Mouse (Mus musculus): Measurements from ENCODE around the gene Srpk3. TPM values are rescaled to one million over a fixed set of nuclear protein-coding genes. Genes with fewer than 3 reads are reported as not detected.

Srpk3 gene
- total RNA-seq, 2 experiments from 2014 or later: 66.3 to 93.3 TPM

GRCm38 (mm10) chrX:73793505-73793904 lies 19.3 kb downstream of the Srpk3 start:
- intact Hi-C loops (cut with DNase I; ENCODE audit: low total_unique reads): no loop called here
- DNase-seq: no peak

DNA sequence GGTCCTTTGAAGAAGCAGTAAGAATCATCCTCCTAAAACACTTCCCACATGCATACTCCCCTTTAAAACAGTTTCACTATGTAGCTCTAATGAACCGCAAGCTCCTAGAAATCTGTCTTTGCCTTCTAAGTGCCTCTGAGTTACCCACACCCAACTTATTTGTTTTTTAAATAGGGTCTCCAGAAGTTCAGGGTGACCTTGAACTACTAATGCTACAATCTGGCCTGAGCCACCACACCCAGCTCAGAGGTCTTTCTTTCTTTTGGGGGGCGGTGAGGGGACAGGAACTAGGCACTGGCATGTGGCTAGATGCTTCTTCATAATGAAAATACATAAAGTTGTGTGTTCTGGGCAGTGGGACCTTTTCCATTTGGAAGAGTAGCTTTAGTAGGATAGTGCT lies 23.3 kb downstream of the Srpk3 start:
- no peak for DNase-seq
- intact Hi-C loops (cut with DNase I; ENCODE audit: low total_unique reads): loop anchor here (5.0 kb wide), 2 partner anchors 100 to 150 kb away; partner anchors contain the start of gene L1cam

- DNase-seq: peak; percentile 78
- intact Hi-C loops (cut with DNase I; ENCODE audit: low total_unique reads): loop anchor here (5.0 kb wide), 2 partner anchors 99 to 149 kb away; partner anchors contain the start of gene L1cam
Measured at GRCm38 (mm10) chrX:73798502-73798901, 24.3 kb downstream of the Srpk3 start.

DNA sequence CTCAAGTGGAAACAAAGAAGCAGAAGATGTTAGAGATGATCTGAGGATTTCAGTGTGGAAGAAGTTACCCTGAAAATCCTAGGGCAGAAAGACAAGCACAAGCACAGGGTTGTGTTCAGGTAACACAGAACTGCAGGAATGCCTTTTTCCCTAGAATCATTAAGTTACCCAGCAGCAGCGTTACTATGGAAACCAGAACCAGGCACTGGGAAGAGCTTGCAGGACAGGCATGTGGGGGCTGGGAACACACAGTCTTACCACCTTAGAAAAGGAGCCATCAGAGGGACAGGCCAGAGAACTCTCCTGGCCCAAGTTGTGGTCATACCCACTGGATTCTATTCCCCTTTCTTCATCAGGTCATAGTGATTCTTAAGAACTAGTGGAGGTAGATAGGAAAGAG lies 31.6 kb downstream of the Srpk3 start:
- DNase-seq: no peak
- intact Hi-C loops (cut with DNase I; ENCODE audit: low total_unique reads): no loop called here

DNA sequence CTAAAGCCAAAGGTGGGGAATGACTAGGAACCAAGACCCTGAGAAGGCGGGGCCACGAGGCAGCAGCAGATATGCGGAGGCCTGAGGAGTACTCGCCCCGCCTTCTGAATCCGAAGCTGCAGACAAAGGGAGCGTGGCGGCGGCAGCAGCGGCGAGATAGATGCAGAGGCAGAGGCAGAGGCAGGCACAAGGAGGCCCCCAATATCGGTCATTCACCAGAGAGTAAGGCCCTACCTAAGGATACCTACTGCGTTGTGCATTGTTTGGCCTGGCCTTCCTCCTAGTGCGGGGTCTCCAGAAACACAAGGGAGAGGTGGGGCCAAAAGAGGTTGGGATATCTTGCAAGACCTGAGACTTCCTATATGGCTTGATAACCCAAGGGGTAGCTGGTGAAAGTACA lies 40.9 kb downstream of the Srpk3 start:
- no peak for DNase-seq
- intact Hi-C loops (cut with DNase I; ENCODE audit: low total_unique reads): no loop called here

GRCm38 (mm10) chrX:73816596-73817314 lies 42.5 kb downstream of the Srpk3 start:
- DNase-seq: no peak
- intact Hi-C loops (cut with DNase I; ENCODE audit: low total_unique reads): no loop called here

- intact Hi-C loops (cut with DNase I; ENCODE audit: low total_unique reads): no loop called here
- DNase-seq: no peak
Measured at GRCm38 (mm10) chrX:73823747-73824146, 49.5 kb downstream of the Srpk3 start.

DNA sequence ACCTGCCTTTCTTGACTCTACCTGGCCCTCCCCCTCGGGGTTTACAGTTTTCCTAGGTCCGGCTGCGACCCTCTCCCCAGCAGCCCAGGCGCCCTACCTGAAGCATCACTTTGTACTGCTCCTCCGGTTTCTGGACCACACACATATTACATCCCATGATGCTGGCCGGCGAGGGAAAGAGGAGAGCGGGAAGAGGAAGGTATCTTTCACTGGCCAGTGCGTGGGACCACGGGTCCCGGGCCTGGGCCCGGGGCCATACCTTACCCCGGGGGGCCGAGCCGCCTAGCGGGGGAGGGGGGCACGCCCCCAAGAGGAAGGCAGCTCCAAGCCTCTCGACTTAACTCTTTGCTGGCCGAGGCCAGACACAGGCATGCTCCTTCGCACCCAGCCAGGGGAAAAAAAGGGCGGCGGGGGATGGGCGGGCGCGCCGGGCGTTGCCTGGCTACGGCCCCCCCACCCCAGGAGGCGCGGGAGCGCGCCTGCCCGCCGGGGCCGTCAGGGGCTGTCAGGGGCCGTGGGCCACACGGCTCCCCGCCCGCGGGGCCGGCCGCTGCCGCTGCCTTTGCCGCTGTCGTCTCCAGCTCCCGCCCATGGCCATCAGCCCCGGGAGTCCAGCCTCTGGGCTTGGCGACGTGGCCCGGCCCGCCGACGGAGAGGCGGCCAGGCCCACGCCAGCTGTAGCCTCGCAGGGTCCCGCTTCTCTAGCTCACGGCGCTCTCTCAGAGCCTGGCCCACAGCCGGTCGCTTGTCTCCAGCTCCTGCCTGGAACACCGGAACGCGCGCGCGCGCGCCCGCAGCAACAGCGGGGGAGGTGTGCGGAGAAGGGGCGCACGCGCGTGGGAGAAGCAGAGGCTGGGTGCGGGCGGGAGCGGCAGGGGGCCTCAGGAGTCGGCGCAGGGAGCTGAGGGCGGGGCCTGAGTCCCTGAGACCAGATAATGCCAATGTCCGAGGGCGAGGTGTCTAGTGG lies 50.3 kb downstream of the Srpk3 start, which contains the start of gene Pdzd4:
Gene Pdzd4, minus strand, starts transcription at position 785 of the 967 bp plus-strand sequence.
- intact Hi-C loops (cut with DNase I; ENCODE audit: low total_unique reads): no loop called here
- DNase-seq: peak; percentile 54

Other genes with a start within 250 kb of the Srpk3 start
- gene Dusp9, start 135.0 kb upstream of the Srpk3 start, total RNA-seq (2021): not detected
- gene Pnck, start 114.3 kb upstream of the Srpk3 start, total RNA-seq (2021): 10 to 100 TPM; 15.4 to 16.3 TPM
- 10 to 100 TPM; 55.5 to 58.5 TPM for gene Slc6a8, start 101.3 kb upstream of the Srpk3 start, total RNA-seq (2021)
- gene Bcap31, start 58.2 kb upstream of the Srpk3 start, total RNA-seq (2021): 10 to 100 TPM; 60.5 to 68.8 TPM
- 10 to 100 TPM; 22.2 to 22.9 TPM for gene Abcd1, start 57.8 kb upstream of the Srpk3 start, total RNA-seq (2021)
- 1 to 10 TPM; 1.2 to 1.8 TPM for gene Plxnb3, start 17.3 kb upstream of the Srpk3 start, total RNA-seq (2021)
- gene Idh3g, start 12.5 kb downstream of the Srpk3 start, total RNA-seq (2021): 100 to 1,000 TPM; 305 to 363 TPM
- gene Ssr4, start 12.6 kb downstream of the Srpk3 start, total RNA-seq (2021): 10 to 100 TPM; 83.7 to 89.5 TPM
- gene Pdzd4, start 50.6 kb downstream of the Srpk3 start, total RNA-seq (2021): 1 to 10 TPM; 1.7 to 2.2 TPM
- not detected for gene Avpr2, start 117.7 kb downstream of the Srpk3 start, total RNA-seq (2021)
- 1 to 10 TPM; 1.4 to 1.5 TPM for gene L1cam, start 121.7 kb downstream of the Srpk3 start, total RNA-seq (2021)
- under 1 TPM; 0.55 to 0.66 TPM for gene Arhgap4, start 147.5 kb downstream of the Srpk3 start, total RNA-seq (2021)
- gene Naa10, start 147.5 kb downstream of the Srpk3 start, total RNA-seq (2021): 10 to 100 TPM; 58.8 to 66.1 TPM
- gene Renbp, start 156.4 kb downstream of the Srpk3 start, total RNA-seq (2021): 1 to 10 TPM; 3.8 to 4.2 TPM
- gene Hcfc1, start 192.0 kb downstream of the Srpk3 start, total RNA-seq (2021): 10 to 100 TPM; 39.9 to 43.9 TPM
- gene Irak1, start 249.5 kb downstream of the Srpk3 start, total RNA-seq (2021): 10 to 100 TPM; 40.3 to 41.2 TPM